Mouse (Mus musculus): ENCODE measurements around the gene Gm49320.

DNA sequence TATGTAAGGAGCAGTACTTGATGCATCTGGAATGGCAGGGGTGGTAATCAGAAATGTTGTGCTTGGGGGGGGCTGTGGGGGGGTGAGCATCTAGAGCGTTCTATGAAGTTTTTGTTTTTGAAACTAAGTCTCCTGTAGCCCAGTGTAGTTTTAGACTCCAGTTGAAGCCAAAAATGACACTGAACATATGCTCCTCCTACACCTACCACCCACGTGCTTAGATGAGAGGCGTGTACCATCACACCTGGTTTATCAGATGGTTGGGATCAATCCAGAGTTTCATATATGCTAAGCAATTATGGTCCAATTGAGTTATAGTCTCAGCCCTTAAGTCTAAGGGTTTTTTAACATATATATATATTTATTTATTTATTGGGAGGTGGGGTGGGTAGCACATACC, 19.0 kb upstream of the Gm49320 start:
- TF ChIP-seq CTCF (IDR thresholded peaks at IDR 0.05; ENCODE audit: low read depth, low read length) (no peak), POLR2A (IDR thresholded peaks at IDR 0.05; ENCODE audit: extremely low read depth, insufficient read depth, low read length) (no peak)

Data from liver, adult 2 months (tissue).